Mouse (Mus musculus) stomach, embryonic 15.5 days (tissue): ENCODE measurements at regions not wholly inside any gene's neighbourhood (a gene's known extent, or its start where the extent isn't known, plus 50 kb on each side); places are given as distances from the start of the nearest gene placed in this dataset.
"Not testable (repeated sequence)": the region's sequence is repeated elsewhere in the genome, so short reads cannot be mapped to it uniquely, and the experiment has no call there.

ENCODE experiments used
- ATAC-seq: fragments of 200-750 bp; cut with Nextera tagmentation; 2 replicates; pipeline ENCODE4 v1.8.0; 2017; ENCODE audit warnings: low read depth, moderate number of reproducible peaks, moderate TSS enrichment; ENCODE audit not compliant: insufficient read depth, low FRiP score
- H3K27ac ChIP-seq: fragments of 300-500 bp; sonication (generic); 2 replicates; pipeline ENCODE4 v1.5.1; 2015; ENCODE audit warnings: mild to moderate bottlenecking, inconsistent platforms
- H3K27me3 ChIP-seq: fragments of 300-500 bp; sonication (generic); replicated peaks from 2 replicates; pipeline ENCODE4 v1.6.1; 2015; ENCODE audit warnings: inconsistent platforms
- H3K36me3 ChIP-seq: fragments of 300-500 bp; sonication (generic); 2 replicates; pipeline ENCODE4 v1.6.1; 2015; ENCODE audit warnings: inconsistent platforms
- H3K4me1 ChIP-seq: fragments of 300-500 bp; sonication (generic); 2 replicates; pipeline ENCODE4 v1.6.1; 2015; ENCODE audit warnings: inconsistent platforms
- H3K4me2 ChIP-seq: fragments of 300-500 bp; sonication (generic); 2 replicates; pipeline ENCODE4 v1.6.1; 2015; ENCODE audit warnings: mild to moderate bottlenecking, inconsistent platforms
- H3K4me3 ChIP-seq: fragments of 300-500 bp; sonication (generic); replicated peaks from 2 replicates; pipeline ENCODE4 v1.5.1; 2015; ENCODE audit warnings: inconsistent platforms
- H3K9ac ChIP-seq: fragments of 300-500 bp; sonication (generic); 2 replicates; pipeline ENCODE4 v1.6.1; 2015; ENCODE audit warnings: inconsistent platforms
- H3K9me3 ChIP-seq: fragments of 300-500 bp; sonication (generic); 2 replicates; pipeline ENCODE4 v1.6.1; 2016; ENCODE audit warnings: inconsistent platforms
- WGBS: fragments of 180-500 bp; shearing (Covaris S2); methylation state at CpG from one replicate; pipeline ENCODE4 v1.1.7; 2015; 5-methylcytosine and 5-hydroxymethylcytosine counted together

- no peak overlapping the region for H3K9ac ChIP-seq
- 75% methylated on average over 1 of the region's 1 CpGs for WGBS
These were observed 202.4 kb upstream of the Thpo start for GRCm38 (mm10) chr16:20936722-20937121.

GRCm38 (mm10) chr16:20934846-20935245 lies 200.5 kb upstream of the Thpo start:
- not testable (repeated sequence) for H3K27ac ChIP-seq, ATAC-seq, H3K9me3 ChIP-seq, H3K4me3 ChIP-seq, H3K4me2 ChIP-seq, H3K9ac ChIP-seq, H3K4me1 ChIP-seq, H3K36me3 ChIP-seq, H3K27me3 ChIP-seq

More at GRCm38 (mm10) chr16:20936722-20937121, 202.4 kb upstream of the Thpo start:
- no peak for ATAC-seq
- no peak overlapping the region for H3K4me2 ChIP-seq
- no peak overlapping the region for H3K4me3 ChIP-seq
- no peaks in the 10 kb centered on the region for H3K36me3 ChIP-seq
- no peaks in the 10 kb centered on the region for H3K27me3 ChIP-seq
- no peaks in the 10 kb centered on the region for H3K4me1 ChIP-seq
- no peak overlapping the region for H3K27ac ChIP-seq
- H3K9me3 ChIP-seq = no peaks in the 10 kb centered on the region

GRCm38 (mm10) chr16:20930003-20930402 lies 195.7 kb upstream of the Thpo start:
- not testable (repeated sequence) for H3K36me3 ChIP-seq, H3K4me3 ChIP-seq, H3K27ac ChIP-seq, ATAC-seq, H3K9ac ChIP-seq, H3K9me3 ChIP-seq, H3K4me2 ChIP-seq, H3K27me3 ChIP-seq, H3K4me1 ChIP-seq
- WGBS = 79% methylated on average over 5 of the region's 5 CpGs

- not testable (repeated sequence) for H3K4me2 ChIP-seq, ATAC-seq
These were observed 191.5 kb upstream of the Thpo start for GRCm38 (mm10) chr16:20925776-20926175.

GRCm38 (mm10) chr16:20910864-20911263 lies 176.6 kb upstream of the Thpo start:
- 83% methylated on average over 3 of the region's 3 CpGs for WGBS
- not testable (repeated sequence) for H3K4me1 ChIP-seq, H3K36me3 ChIP-seq, H3K27me3 ChIP-seq, H3K9ac ChIP-seq, H3K9me3 ChIP-seq, H3K27ac ChIP-seq, H3K4me3 ChIP-seq, H3K4me2 ChIP-seq, ATAC-seq

More at GRCm38 (mm10) chr16:20925776-20926175, 191.5 kb upstream of the Thpo start:
- not testable (repeated sequence) for H3K9ac ChIP-seq, H3K27ac ChIP-seq, H3K27me3 ChIP-seq, H3K4me1 ChIP-seq, H3K9me3 ChIP-seq, H3K4me3 ChIP-seq, H3K36me3 ChIP-seq

GRCm38 (mm10) chr16:20908467-20909351 lies 174.4 kb upstream of the Thpo start:
- H3K4me3 ChIP-seq, H3K36me3 ChIP-seq, H3K27me3 ChIP-seq, H3K27ac ChIP-seq, H3K9me3 ChIP-seq, H3K9ac ChIP-seq, H3K4me1 ChIP-seq: not testable (repeated sequence)
- peak overlapping the region; percentile 35; the same call in 1 of the 2 replicates for H3K4me2 ChIP-seq
- peak; percentile 65 for ATAC-seq
- WGBS = 28% methylated on average over 18 of the region's 18 CpGs

GRCm38 (mm10) chr16:20895734-20896133 lies 161.4 kb upstream of the Thpo start:
- Histone ChIP-seq H3K4me2 (no peak overlapping the region), H3K9ac (no peak overlapping the region), H3K9me3 (no peaks in the 10 kb centered on the region), H3K27ac (no peak overlapping the region), H3K36me3 (no peaks in the 10 kb centered on the region), H3K4me3 (no peak overlapping the region), H3K27me3 (no peaks in the 10 kb centered on the region), H3K4me1 (no peaks in the 10 kb centered on the region)
- no peak for ATAC-seq
- 42% methylated on average over 2 of the region's 2 CpGs for WGBS

GRCm38 (mm10) chr16:20871726-20872125 lies 137.4 kb upstream of the Thpo start:
- Histone ChIP-seq H3K9ac (no peak overlapping the region), H3K27ac (no peak overlapping the region), H3K36me3 (no peaks in the 10 kb centered on the region), H3K9me3 (no peaks in the 10 kb centered on the region), H3K4me2 (no peak overlapping the region), H3K27me3 (no peaks in the 10 kb centered on the region), H3K4me3 (no peak overlapping the region), H3K4me1 (no peaks in the 10 kb centered on the region)
- ATAC-seq = no peak
- WGBS = 33% methylated on average over 1 of the region's 1 CpGs

GRCm38 (mm10) chr16:20866771-20867170 lies 132.5 kb upstream of the Thpo start:
- Histone ChIP-seq H3K4me2 (no peak overlapping the region), H3K9me3 (no peaks in the 10 kb centered on the region)
- 91% methylated on average over 1 of the region's 1 CpGs for WGBS

GRCm38 (mm10) chr16:20861256-20861655 lies 126.9 kb upstream of the Thpo start:
- no peaks in the 10 kb centered on the region for H3K9me3 ChIP-seq
- no peak overlapping the region for H3K27ac ChIP-seq
- no peaks in the 10 kb centered on the region for H3K4me1 ChIP-seq
- WGBS = 90% methylated on average over 4 of the region's 4 CpGs
- no peak overlapping the region for H3K4me3 ChIP-seq
- H3K27me3 ChIP-seq = no peaks in the 10 kb centered on the region
- no peak for ATAC-seq
- H3K4me2 ChIP-seq = no peak overlapping the region
- H3K36me3 ChIP-seq = no peaks in the 10 kb centered on the region
- H3K9ac ChIP-seq = no peak overlapping the region

More at GRCm38 (mm10) chr16:20866771-20867170, 132.5 kb upstream of the Thpo start:
- Histone ChIP-seq H3K4me1 (no peaks in the 10 kb centered on the region), H3K27ac (no peak overlapping the region), H3K36me3 (no peaks in the 10 kb centered on the region), H3K4me3 (no peak overlapping the region), H3K9ac (no peak overlapping the region), H3K27me3 (no peaks in the 10 kb centered on the region)
- ATAC-seq = no peak

- not testable (repeated sequence) for H3K27me3 ChIP-seq, H3K9ac ChIP-seq, H3K4me1 ChIP-seq, H3K9me3 ChIP-seq, H3K4me2 ChIP-seq, H3K27ac ChIP-seq, H3K4me3 ChIP-seq, ATAC-seq, H3K36me3 ChIP-seq
- 80% methylated on average over 3 of the region's 3 CpGs for WGBS
These were observed 126.3 kb upstream of the Thpo start for GRCm38 (mm10) chr16:20860606-20861005.

- Histone ChIP-seq H3K9me3 (no peaks in the 10 kb centered on the region), H3K4me3 (no peak overlapping the region), H3K9ac (no peak overlapping the region), H3K27me3 (no peaks in the 10 kb centered on the region), H3K36me3 (no peaks in the 10 kb centered on the region), H3K27ac (no peak overlapping the region), H3K4me2 (no peak overlapping the region), H3K4me1 (no peaks in the 10 kb centered on the region)
- no peak for ATAC-seq
- 76% methylated on average over 1 of the region's 1 CpGs for WGBS
These were observed 120.4 kb upstream of the Thpo start for GRCm38 (mm10) chr16:20854696-20855213.
